Mouse (Mus musculus) liver, postnatal 0 days (tissue): Measurements from ENCODE around the gene Morf4l1. TPM values are rescaled to one million over a fixed set of nuclear protein-coding genes. Genes with fewer than 3 reads are reported as not detected.
A peak's percentile ranks its signal among the peaks of the same experiment; 100 is the strongest.

Experiments used
- ATAC-seq: fragments of 200-750 bp; cut with Nextera tagmentation; 2 replicates; pipeline ENCODE4 v1.8.0; 2017; ENCODE audit warnings: mild to moderate bottlenecking, moderate library complexity
- DNase-seq: peaks from one replicate; pipeline ENCODE4 v3.0.0-alpha.2; 2016
- H3K27ac ChIP-seq: fragments of 300-500 bp; sonication (generic); 2 replicates; pipeline ENCODE4 v1.5.1; 2014; ENCODE audit warnings: antibody characterized with exemption, moderate library complexity, mild to moderate bottlenecking, low read depth
- H3K27me3 ChIP-seq: fragments of 300-500 bp; sonication (generic); 2 replicates; pipeline ENCODE4 v1.6.1; 2014; ENCODE audit warnings: low read length, control low read depth, mixed read lengths; ENCODE audit not compliant: insufficient read depth
- H3K36me3 ChIP-seq: fragments of 300-500 bp; sonication (generic); replicated peaks from 2 replicates; pipeline ENCODE4 v1.6.1; 2014; ENCODE audit warnings: mild to moderate bottlenecking, control low read depth, low read length, moderate library complexity, mixed read lengths; ENCODE audit not compliant: insufficient read depth
- H3K4me1 ChIP-seq: fragments of 300-500 bp; sonication (generic); 2 replicates; pipeline ENCODE4 v1.6.1; 2014; ENCODE audit warnings: antibody characterized with exemption, mild to moderate bottlenecking, control low read depth; ENCODE audit not compliant: insufficient read depth
- H3K4me2 ChIP-seq: fragments of 300-500 bp; sonication (generic); 2 replicates; pipeline ENCODE4 v1.6.1; 2014; ENCODE audit warnings: low read depth, mild to moderate bottlenecking, low read length, moderate library complexity, mixed read lengths
- H3K4me3 ChIP-seq: fragments of 300-500 bp; sonication (generic); 2 replicates; pipeline ENCODE4 v1.5.1; 2014; ENCODE audit warnings: low read depth, low read length
- H3K9ac ChIP-seq: fragments of 300-500 bp; sonication (generic); replicated peaks from 2 replicates; pipeline ENCODE4 v1.6.1; 2014; ENCODE audit warnings: mild to moderate bottlenecking, moderate library complexity
- H3K9me3 ChIP-seq: fragments of 300-500 bp; sonication (generic); 2 replicates; pipeline ENCODE4 v1.6.1; 2016; ENCODE audit warnings: mild to moderate bottlenecking, control low read depth, low read length, mixed read lengths
- CTCF ChIP-seq: sonication (generic); IDR thresholded peaks from 2 replicates; pipeline ENCODE4 v1.5.1; 2016; ENCODE audit warnings: antibody characterized with exemption, low read depth
- EP300 ChIP-seq: IDR thresholded peaks from 2 replicates; pipeline ENCODE4 v1.6.1; 2016; ENCODE audit warnings: antibody characterized with exemption, low read depth, mild to moderate bottlenecking
- WGBS: fragments of 180-500 bp; shearing (Covaris S2); extraction: QIAGEN DNeasy Blood & Tissue Kit; methylation state at CpG from one replicate; pipeline ENCODE4 v1.1.7; 2014; ENCODE audit not compliant: insufficient replicate concordance; 5-methylcytosine and 5-hydroxymethylcytosine counted together
- polyA plus RNA-seq: library from polyadenylated mRNA; unstranded; fragments of >200 nt; fragmentation: Nextera tagmentation; extraction: Ambion mirVana; gene quantifications from 2 replicates; pipeline ENCODE4 v1.2.1, GENCODE M21; 2015

Morf4l1 gene
- polyA plus RNA-seq: 129 and 135 TPM in 2 replicates

DNA sequence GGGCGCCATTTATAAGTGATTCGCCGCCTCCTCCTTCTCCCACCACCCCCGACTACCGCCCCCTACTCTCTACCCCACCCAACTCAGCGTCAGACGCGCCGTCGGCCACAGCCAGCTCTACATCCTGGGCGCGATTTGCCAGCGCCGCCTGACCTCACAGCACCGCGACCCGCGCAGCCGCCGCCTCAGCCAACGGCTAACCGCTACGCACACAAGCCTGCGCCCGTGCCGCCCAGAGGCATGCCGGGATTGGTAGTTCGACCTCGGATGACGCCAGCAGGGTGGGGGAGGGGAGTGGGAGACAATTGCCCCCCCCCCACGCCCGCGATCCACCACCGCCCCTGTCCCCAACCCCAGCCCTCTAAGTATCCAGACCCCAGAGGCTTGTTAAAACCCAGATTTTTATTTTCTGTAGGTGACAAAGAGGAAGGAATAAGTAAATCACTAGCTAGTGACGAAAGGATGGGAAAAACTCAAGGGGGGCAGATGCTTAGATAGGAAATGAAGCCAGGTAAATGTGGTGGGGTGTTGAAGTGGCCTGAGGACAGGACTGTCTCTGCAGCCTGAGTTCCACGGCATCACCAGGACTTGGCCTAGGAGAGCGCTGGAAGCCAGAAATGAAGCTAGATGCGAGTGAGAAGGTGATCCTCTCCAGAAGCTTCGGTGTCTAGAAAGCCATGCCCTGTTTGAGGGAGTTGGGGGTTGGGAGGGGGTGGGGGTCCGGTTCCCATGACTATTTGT lies at the start of gene Morf4l1:
Gene Morf4l1, minus strand, starts transcription at position 208 of the 741 bp plus-strand sequence.
- Histone ChIP-seq H3K4me3 (peak within 1 kb of the TSS; percentile 100), H3K9me3 (no peaks in the 10 kb centered on the region), H3K36me3 (no peaks in the 10 kb centered on the region), H3K4me1 (peaks cover 18% of the 10 kb centered on the region), H3K9ac (peak within 1 kb of the TSS; percentile 100), H3K27me3 (no peaks in the 10 kb centered on the region), H3K4me2 (peak within 1 kb of the TSS; percentile 82), H3K27ac (peak within 1 kb of the TSS; percentile 100)
- WGBS: 1% methylated on average over 36 of the region's 40 CpGs
- DNase-seq: peak; percentile 96
- peak; percentile 94 for ATAC-seq
- no peak for TF ChIP-seq EP300
- no peak for TF ChIP-seq CTCF

DNA sequence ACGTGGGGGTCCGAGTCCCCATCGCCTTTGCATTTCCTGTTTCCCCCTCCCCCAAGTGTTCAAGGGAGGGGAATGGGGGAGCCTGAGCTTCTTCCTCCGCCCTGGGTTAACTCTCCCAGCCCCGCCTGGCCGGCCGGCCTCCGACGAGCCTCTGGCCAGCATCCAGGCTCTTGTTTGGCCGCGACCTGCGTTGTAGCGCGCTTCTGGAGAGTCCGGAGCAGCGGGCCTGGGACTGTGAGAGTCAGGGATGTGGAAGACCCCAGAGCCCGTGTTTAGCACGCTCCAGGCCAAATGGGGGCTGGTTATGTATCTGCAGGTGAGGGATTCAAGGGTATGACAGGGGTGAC lies 49.1 kb upstream of the Morf4l1 start:
- Histone ChIP-seq H3K27me3 (peaks cover 33% of the 10 kb centered on the region), H3K27ac (no peak overlapping the region), H3K36me3 (no peaks in the 10 kb centered on the region), H3K9me3 (no peaks in the 10 kb centered on the region), H3K4me1 (peaks cover 18% of the 10 kb centered on the region; the same call in 1 of the 2 replicates), H3K4me2 (peak overlapping the region; percentile 91), H3K9ac (peak overlapping the region; percentile 50), H3K4me3 (peak overlapping the region; percentile 63)
- no peak for TF ChIP-seq EP300
- TF ChIP-seq CTCF: no peak
- WGBS: 2% methylated on average over 17 of the region's 18 CpGs
- ATAC-seq: no peak
- DNase-seq: peak; percentile 43

DNA sequence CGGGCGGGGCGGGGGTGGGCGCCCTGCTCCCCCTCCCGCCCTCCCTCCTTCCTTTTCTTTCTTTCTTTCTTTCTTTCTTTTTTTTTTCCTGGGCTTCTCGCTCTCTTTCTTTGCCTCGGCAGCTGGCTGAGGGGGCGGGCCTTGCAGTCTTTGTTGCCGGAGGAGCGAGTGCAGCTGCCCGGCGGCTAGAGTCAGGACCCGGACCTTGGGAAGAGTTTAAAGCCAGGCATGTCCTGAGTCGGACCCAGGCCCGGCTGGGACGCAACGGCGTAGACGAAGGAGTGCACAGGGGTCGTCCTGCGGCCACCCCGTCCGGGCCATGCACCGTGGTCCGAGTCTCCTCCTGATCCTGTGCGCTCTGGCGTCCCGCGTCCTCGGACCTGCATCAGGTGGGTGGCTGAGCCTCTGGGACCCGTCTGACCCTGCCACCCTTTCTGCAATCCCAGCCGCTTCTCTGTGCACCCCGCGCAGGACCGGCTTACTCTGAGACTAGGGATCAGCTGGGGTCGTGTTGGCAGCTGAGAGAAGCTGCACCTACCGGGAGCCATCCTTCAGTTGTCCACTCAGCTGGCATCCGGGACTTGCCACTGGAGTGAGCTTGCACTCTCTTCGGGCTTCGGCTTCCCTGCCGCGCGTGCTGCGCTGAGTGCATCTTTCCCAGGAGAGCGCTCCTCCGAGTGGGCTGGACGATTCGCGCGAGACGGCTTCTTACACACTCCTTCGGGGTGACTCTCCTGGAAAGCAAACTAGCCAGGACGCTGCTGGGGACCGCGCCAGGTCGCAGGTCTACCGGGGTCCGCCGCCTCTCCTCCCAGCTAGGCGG lies 48.6 kb upstream of the Morf4l1 start, which contains the start of gene Adamts7:
Gene Adamts7, plus strand, starts transcription at position 144 of the 823 bp plus-strand sequence.
- TF ChIP-seq EP300 (no peak), CTCF (no peak)
- Histone ChIP-seq H3K27me3 (peaks cover 33% of the 10 kb centered on the region), H3K4me3 (peak within 1 kb of the TSS; percentile 63), H3K9me3 (no peaks in the 10 kb centered on the region), H3K4me1 (peaks cover 18% of the 10 kb centered on the region; the same call in 1 of the 2 replicates), H3K27ac (no peak within 1 kb of the TSS), H3K9ac (peak within 1 kb of the TSS; percentile 62), H3K36me3 (no peaks in the 10 kb centered on the region), H3K4me2 (peak within 1 kb of the TSS; percentile 91)
- peak; percentile 40 for DNase-seq
- ATAC-seq: peak; percentile 31
- 2% methylated on average over 59 of the region's 60 CpGs for WGBS

- no peaks in the 10 kb centered on the region for H3K36me3 ChIP-seq
- DNase-seq (peak; percentile 55), ATAC-seq (peak; percentile 60)
- peak overlapping the region; percentile 63 for H3K4me3 ChIP-seq
- 10% methylated on average over 29 of the region's 29 CpGs for WGBS
- peaks cover 33% of the 10 kb centered on the region for H3K27me3 ChIP-seq
- H3K4me2 ChIP-seq: peak overlapping the region; percentile 91
- peak overlapping the region; percentile 62 for H3K9ac ChIP-seq
- no peak for TF ChIP-seq EP300
- peak; percentile 54 for TF ChIP-seq CTCF
- peaks cover 18% of the 10 kb centered on the region; the same call in 1 of the 2 replicates for H3K4me1 ChIP-seq
- no peak overlapping the region for H3K27ac ChIP-seq
- H3K9me3 ChIP-seq: no peaks in the 10 kb centered on the region
Measured at GRCm38 (mm10) chr9:90162243-90162925, 47.8 kb upstream of the Morf4l1 start.

- DNase-seq (no peak), ATAC-seq (no peak)
- Histone ChIP-seq H3K36me3 (no peaks in the 10 kb centered on the region), H3K4me2 (no peak overlapping the region), H3K9me3 (no peaks in the 10 kb centered on the region), H3K4me1 (no peaks in the 10 kb centered on the region), H3K27ac (no peak overlapping the region), H3K9ac (no peak overlapping the region), H3K4me3 (no peak overlapping the region), H3K27me3 (no peaks in the 10 kb centered on the region)
- WGBS: 59% methylated on average over 5 of the region's 5 CpGs
- TF ChIP-seq CTCF (no peak), EP300 (no peak)
Measured at GRCm38 (mm10) chr9:90146869-90147268, 32.3 kb upstream of the Morf4l1 start.
